In the genomic region with DNA sequence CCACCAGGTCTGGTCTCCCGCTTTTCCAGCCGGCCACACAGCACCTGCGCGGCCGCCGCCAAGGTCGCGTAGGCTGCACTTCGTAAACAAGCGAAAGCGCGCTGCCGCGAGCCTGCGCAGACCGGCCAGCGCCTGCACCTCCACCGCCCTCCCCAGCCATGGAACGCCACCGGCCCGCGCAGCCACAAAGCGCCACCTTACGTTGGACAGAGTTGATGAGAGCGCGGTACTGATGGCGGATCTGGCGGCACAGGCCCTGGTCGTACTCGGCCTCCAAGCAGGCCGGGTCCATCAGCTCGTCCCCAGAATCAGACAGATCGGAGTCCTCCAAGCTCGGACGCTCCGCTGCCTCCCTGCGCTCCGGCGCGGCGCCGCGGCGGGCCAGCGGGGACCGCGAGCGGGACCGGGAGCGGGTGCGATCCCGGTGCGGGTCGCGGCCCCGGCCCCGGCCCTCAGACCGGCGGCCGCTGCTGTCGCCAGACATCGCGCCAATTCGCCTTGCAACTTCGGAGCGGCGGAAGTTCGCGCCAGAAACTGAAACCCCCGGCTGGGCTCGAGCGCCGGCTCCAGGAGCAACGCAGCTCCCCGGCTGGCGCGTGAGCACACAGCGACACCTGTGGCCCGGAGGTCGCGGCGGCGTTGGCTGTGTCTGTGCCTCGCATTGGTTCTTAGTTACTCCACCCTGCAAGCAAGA, we compare ENCODE assay signal across 8 mouse cellular contexts. TPM values are rescaled to one million over a fixed set of nuclear protein-coding genes. Genes with fewer than 3 reads are reported as not detected.
A peak's percentile ranks its signal among the peaks of the same experiment; 100 is the strongest.
DNase-seq lines count a peak whose midpoint lies in the region; ATAC-seq lines count a peak whose summit lies in the region.

No protein-coding gene starts in this region.

- intact Hi-C loops in gastrocnemius, postnatal 14 days (cut with DNase I; ENCODE audit: low total_unique reads): no loop called here
- intact Hi-C loops in left cerebral cortex, postnatal 10 days (cut with DNase I): no loop called here

- DNase-seq in adrenal gland, adult (ENCODE audit: inconsistent age in 2 of 2, low spot score in 1 of 2): peak; percentile 93 to 96
- peak; percentile 95 for DNase-seq in embryo, embryonic 10.5 days (ENCODE audit: low spot score)
- peak; percentile 94 for DNase-seq in gastrocnemius, postnatal 14 days
- peak; percentile 85 to 94 for DNase-seq in left cerebral cortex, postnatal 10 days (ENCODE audit: extremely low spot score in 1 of 2, low spot score in 2 of 2)
- peak; percentile 92 for DNase-seq in right cerebral cortex, postnatal 25 days
- peak; percentile 90 to 93 for DNase-seq in urinary bladder, postnatal 4 days (ENCODE audit: low spot score in 2 of 2)

- ATAC-seq in inflammation-experienced regulatory T-cells, adult 6 months: peak; percentile 93
- ATAC-seq in megakaryocyte-erythroid progenitor cell, adult 5-6 weeks (replicated peaks; ENCODE audit: low FRiP score, low TSS enrichment, poor library complexity, severe bottlenecking): peak; percentile 92

RNA-seq across cellular contexts. Expression of a gene that starts 26.0 kb away (rescaled TPM):
- 10 to 100 TPM; 30.3 to 30.6 TPM for total RNA-seq in gastrocnemius, postnatal 14 days (2021)
- 10 to 100 TPM; 10.5 to 15.3 (median 13.5) TPM for polyA plus RNA-seq in inflammation-experienced regulatory T-cells, adult 6 months (2017; shearing (Covaris generic))
- 10 to 100 TPM; 29.1 to 30.4 TPM for total RNA-seq in left cerebral cortex, postnatal 10 days (2021)
- 180 and 183 TPM in 2 replicates for total RNA-seq in megakaryocyte-erythroid progenitor cell, adult 5-6 weeks (2014; fragmentation: Nextera tagmentation)
- total RNA-seq in megakaryocyte-erythroid progenitor cell, adult 5-6 weeks (2017): 203 and 229 TPM in 2 replicates

RNA-seq across cellular contexts. Expression of a gene that starts 26.8 kb away (rescaled TPM):
- total RNA-seq in gastrocnemius, postnatal 14 days (2021): 10 to 100 TPM; 23.6 to 26.4 TPM
- polyA plus RNA-seq in inflammation-experienced regulatory T-cells, adult 6 months (2017; shearing (Covaris generic)): 10 to 100 TPM; 36.9 to 50.5 (median 42.6) TPM
- 10 to 100 TPM; 56.0 to 56.9 TPM for total RNA-seq in left cerebral cortex, postnatal 10 days (2021)
- 31.9 and 32.1 TPM in 2 replicates for total RNA-seq in megakaryocyte-erythroid progenitor cell, adult 5-6 weeks (2014; fragmentation: Nextera tagmentation)
- 60.6 and 66.9 TPM in 2 replicates for total RNA-seq in megakaryocyte-erythroid progenitor cell, adult 5-6 weeks (2017)

RNA-seq across cellular contexts. Expression of a gene that starts 30.3 kb away (rescaled TPM):
- 100 to 1,000 TPM; 227 to 381 TPM for total RNA-seq in gastrocnemius, postnatal 14 days (2021)
- polyA plus RNA-seq in inflammation-experienced regulatory T-cells, adult 6 months (2017; shearing (Covaris generic)): 1 to 10 TPM; 3.7 to 8.8 (median 6.6) TPM
- 10 to 100 TPM; 79.4 to 81.9 TPM for total RNA-seq in left cerebral cortex, postnatal 10 days (2021)
- total RNA-seq in megakaryocyte-erythroid progenitor cell, adult 5-6 weeks (2014; fragmentation: Nextera tagmentation): 9.1 and 14.2 TPM in 2 replicates
- 0.88 and 1.6 TPM in 2 replicates for total RNA-seq in megakaryocyte-erythroid progenitor cell, adult 5-6 weeks (2017)

Comparison
In these comparisons a context has a peak if more than half of its experiments do, and no peak if none do; other contexts are left out.
1. Peak in every context shown above with its lines: DNase-seq and ATAC-seq.
2. RNA of a gene that starts 26.0 kb away (total RNA-seq): 180 to 229 TPM in megakaryocyte-erythroid progenitor cell, adult 5-6 weeks; 30.3 to 30.6 TPM in gastrocnemius, postnatal 14 days and 29.1 to 30.4 TPM in left cerebral cortex, postnatal 10 days; every median in the first group is over 4 times any median in the second.
3. RNA of a gene that starts 30.3 kb away (total RNA-seq): 227 to 381 TPM in gastrocnemius, postnatal 14 days and 79.4 to 81.9 TPM in left cerebral cortex, postnatal 10 days; 0.88 to 14.2 TPM in megakaryocyte-erythroid progenitor cell, adult 5-6 weeks; every median in the first group is over 4 times any median in the second.